Mouse (Mus musculus): Measurements from ENCODE around the gene Zfp277.

DNA sequence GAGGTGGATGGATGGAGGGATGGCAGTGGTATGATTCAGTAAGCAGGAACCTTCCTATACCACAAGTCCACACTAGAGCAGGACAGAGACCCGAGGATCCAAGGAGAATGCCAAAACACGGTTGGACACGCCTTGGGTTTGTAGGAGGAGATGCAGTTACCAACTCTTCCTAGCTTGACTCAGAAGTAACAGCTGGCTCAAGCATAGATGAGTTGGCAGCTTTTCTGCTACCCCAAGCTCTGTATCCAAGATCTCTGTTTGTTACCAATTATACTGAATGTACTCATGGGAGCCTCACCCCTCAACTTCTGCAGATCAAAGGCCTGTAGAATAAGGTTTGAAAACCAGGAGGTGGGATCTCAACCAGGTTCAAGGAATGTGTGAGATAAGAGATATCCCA, 114.2 kb downstream of the Zfp277 start:
- no peak for TF ChIP-seq CTCF (IDR thresholded peaks at IDR 0.05; ENCODE audit: extremely low read depth, insufficient read depth, insufficient read length, insufficient replicate concordance)
- TF ChIP-seq POLR2A (IDR thresholded peaks at IDR 0.05; ENCODE audit: low read depth, low read length), result no peak
